Mouse (Mus musculus): Measurements from ENCODE around the gene Ldlrad3.

Gene Ldlrad3

GRCm38 (mm10) chr2:102185951-102186561 is at the start of gene Ldlrad3:
Gene Ldlrad3, minus strand, starts transcription at chr2:102186385.
- DNase-seq (ENCODE audit: low spot score): peak; percentile 97

- DNase-seq (ENCODE audit: low spot score): peak; percentile 51
Measured at GRCm38 (mm10) chr2:102231470-102231869, 45.3 kb upstream of the Ldlrad3 start.

GRCm38 (mm10) chr2:102229126-102229525 is 42.9 kb upstream of the Ldlrad3 start:
- DNase-seq (ENCODE audit: low spot score): no peak

GRCm38 (mm10) chr2:102228331-102228730 is 42.1 kb upstream of the Ldlrad3 start:
- no peak for DNase-seq (ENCODE audit: low spot score)

GRCm38 (mm10) chr2:102227839-102228238 is 41.7 kb upstream of the Ldlrad3 start:
- no peak for DNase-seq (ENCODE audit: low spot score)

- DNase-seq (ENCODE audit: low spot score): no peak
Measured at GRCm38 (mm10) chr2:102226274-102226673, 40.1 kb upstream of the Ldlrad3 start.

- DNase-seq (ENCODE audit: low spot score): no peak
Measured at GRCm38 (mm10) chr2:102223355-102224128, 37.4 kb upstream of the Ldlrad3 start.

GRCm38 (mm10) chr2:102222749-102223148 is 36.6 kb upstream of the Ldlrad3 start:
- DNase-seq (ENCODE audit: low spot score): no peak

- no peak for DNase-seq (ENCODE audit: low spot score)
Measured at GRCm38 (mm10) chr2:102216817-102217216, 30.6 kb upstream of the Ldlrad3 start.

GRCm38 (mm10) chr2:102212096-102212495 is 25.9 kb upstream of the Ldlrad3 start:
- DNase-seq (ENCODE audit: low spot score): no peak

- no peak for DNase-seq (ENCODE audit: low spot score)
Measured at GRCm38 (mm10) chr2:102205672-102206399, 19.7 kb upstream of the Ldlrad3 start.

GRCm38 (mm10) chr2:102203478-102203877 is 17.3 kb upstream of the Ldlrad3 start:
- DNase-seq (ENCODE audit: low spot score): no peak

- DNase-seq (ENCODE audit: low spot score): no peak
Measured at GRCm38 (mm10) chr2:102202211-102202770, 16.1 kb upstream of the Ldlrad3 start.

GRCm38 (mm10) chr2:102201198-102201948 is 15.2 kb upstream of the Ldlrad3 start:
- no peak for DNase-seq (ENCODE audit: low spot score)

GRCm38 (mm10) chr2:102197332-102197731 is 11.1 kb upstream of the Ldlrad3 start:
- no peak for DNase-seq (ENCODE audit: low spot score)

- DNase-seq (ENCODE audit: low spot score): no peak
Measured at GRCm38 (mm10) chr2:102196709-102197108, 10.5 kb upstream of the Ldlrad3 start.

- no peak for DNase-seq (ENCODE audit: low spot score)
Measured at GRCm38 (mm10) chr2:102195494-102195893, 9.3 kb upstream of the Ldlrad3 start.

GRCm38 (mm10) chr2:102194247-102194646 is 8.1 kb upstream of the Ldlrad3 start:
- DNase-seq (ENCODE audit: low spot score): no peak

GRCm38 (mm10) chr2:102192943-102193820 is 7.0 kb upstream of the Ldlrad3 start:
- DNase-seq (ENCODE audit: low spot score): peak; percentile 52

GRCm38 (mm10) chr2:102191736-102192135 is 5.6 kb upstream of the Ldlrad3 start:
- DNase-seq (ENCODE audit: low spot score): no peak

GRCm38 (mm10) chr2:102190956-102191355 is 4.8 kb upstream of the Ldlrad3 start:
- no peak for DNase-seq (ENCODE audit: low spot score)

Data from testis, postnatal 10 days (tissue).